Mouse (Mus musculus): ENCODE measurements around the gene Plod3. TPM values are rescaled to one million over a fixed set of nuclear protein-coding genes. Genes with fewer than 3 reads are reported as not detected.
A peak's percentile ranks its signal among the peaks of the same experiment; 100 is the strongest.

Plod3 gene
- polyA plus RNA-seq, 1 experiment from 2014 or later: 42.6 TPM

DNA sequence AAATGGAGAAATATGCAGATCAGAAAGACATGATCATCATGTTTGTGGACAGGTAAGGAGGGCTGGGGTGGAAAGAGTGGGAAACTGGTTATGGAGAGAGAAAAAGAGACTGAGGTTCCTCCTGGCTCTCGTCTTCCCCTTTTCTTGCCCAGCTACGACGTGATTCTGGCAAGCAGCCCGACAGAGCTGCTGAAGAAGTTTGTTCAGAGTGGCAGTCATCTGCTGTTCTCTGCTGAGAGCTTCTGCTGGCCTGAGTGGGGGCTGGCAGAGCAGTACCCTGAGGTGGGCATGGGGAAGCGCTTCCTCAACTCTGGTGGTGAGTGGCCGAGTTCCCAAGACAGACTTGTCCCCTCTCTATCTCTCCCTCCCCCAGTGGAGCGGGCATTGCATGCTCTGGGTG lies 1.6 kb downstream of the Plod3 start:
- Histone ChIP-seq H3K9me3 (no peaks in the 10 kb centered on the region), H3K27ac (replicated peaks) (0 out of 2 replicates have a peak overlapping the region, but pooled peaks have one; percentile 99), H3K27me3 (replicated peaks; ENCODE audit: low read depth, poor library complexity, severe bottlenecking) (no peaks in the 10 kb centered on the region), H3K4me3 (peak overlapping the region; percentile 94), H3K4me1 (peaks cover 22% of the 10 kb centered on the region), H3K36me3 (replicated peaks) (peaks cover 63% of the 10 kb centered on the region)
- WGBS: 83% methylated on average over 7 of the region's 7 CpGs
- DNase-seq (ENCODE audit: low spot score): no peak

DNA sequence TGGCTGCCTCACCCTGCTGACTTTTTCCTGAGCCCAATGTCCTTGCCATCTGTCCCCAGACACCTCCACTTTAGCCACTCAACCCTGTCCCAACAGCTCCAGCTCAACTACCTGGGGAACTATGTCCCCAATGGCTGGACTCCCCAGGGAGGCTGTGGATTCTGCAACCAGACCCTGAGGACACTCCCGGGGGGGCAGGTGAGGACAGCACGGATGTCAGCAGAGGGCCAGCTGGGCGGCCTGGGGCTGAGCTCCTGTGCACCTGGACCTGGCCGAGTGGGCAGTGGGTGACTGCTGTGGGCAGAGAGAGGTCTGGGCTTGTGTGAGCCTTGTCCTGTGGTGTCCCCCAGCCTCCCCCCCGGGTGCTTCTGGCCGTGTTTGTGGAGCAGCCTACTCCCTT lies 3.0 kb downstream of the Plod3 start:
- DNase-seq (ENCODE audit: low spot score): no peak
- WGBS: 91% methylated on average over 6 of the region's 6 CpGs
- no peak overlapping the region for H3K27ac ChIP-seq (replicated peaks)
- no peaks in the 10 kb centered on the region for H3K9me3 ChIP-seq
- no peaks in the 10 kb centered on the region for H3K27me3 ChIP-seq (replicated peaks; ENCODE audit: low read depth, poor library complexity, severe bottlenecking)
- H3K4me3 ChIP-seq: no peak overlapping the region
- peaks cover 64% of the 10 kb centered on the region for H3K36me3 ChIP-seq (replicated peaks)
- H3K4me1 ChIP-seq: peaks cover 22% of the 10 kb centered on the region

DNA sequence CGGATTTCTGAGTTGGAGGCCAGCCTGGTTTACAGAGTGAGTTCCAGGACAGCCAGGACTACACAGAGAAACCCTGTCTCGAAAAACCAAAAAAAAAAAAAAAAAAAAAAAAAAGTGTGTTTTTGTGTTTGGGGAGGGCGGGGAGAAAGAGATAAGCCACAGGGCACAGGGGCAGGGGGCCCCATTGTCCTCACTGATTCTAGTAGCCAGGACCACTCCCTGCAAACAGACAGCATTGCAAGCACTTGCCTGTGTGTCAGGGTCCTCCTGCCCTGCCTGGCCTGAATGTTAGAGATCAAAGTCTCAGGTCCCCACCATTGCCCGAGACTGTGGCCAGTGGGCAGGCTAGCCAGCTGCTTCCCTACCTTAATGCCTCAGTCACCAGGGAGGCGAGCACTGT lies 12.6 kb downstream of the Plod3 start:
- H3K4me1 ChIP-seq: peaks cover 23% of the 10 kb centered on the region
- no peak overlapping the region for H3K27ac ChIP-seq (replicated peaks)
- H3K27me3 ChIP-seq (replicated peaks; ENCODE audit: low read depth, poor library complexity, severe bottlenecking): no peaks in the 10 kb centered on the region
- no peak overlapping the region for H3K4me3 ChIP-seq
- H3K36me3 ChIP-seq (replicated peaks): peaks cover 22% of the 10 kb centered on the region
- WGBS: 68% methylated on average over 5 of the region's 5 CpGs
- no peaks in the 10 kb centered on the region for H3K9me3 ChIP-seq
- DNase-seq (ENCODE audit: low spot score): no peak

DNA sequence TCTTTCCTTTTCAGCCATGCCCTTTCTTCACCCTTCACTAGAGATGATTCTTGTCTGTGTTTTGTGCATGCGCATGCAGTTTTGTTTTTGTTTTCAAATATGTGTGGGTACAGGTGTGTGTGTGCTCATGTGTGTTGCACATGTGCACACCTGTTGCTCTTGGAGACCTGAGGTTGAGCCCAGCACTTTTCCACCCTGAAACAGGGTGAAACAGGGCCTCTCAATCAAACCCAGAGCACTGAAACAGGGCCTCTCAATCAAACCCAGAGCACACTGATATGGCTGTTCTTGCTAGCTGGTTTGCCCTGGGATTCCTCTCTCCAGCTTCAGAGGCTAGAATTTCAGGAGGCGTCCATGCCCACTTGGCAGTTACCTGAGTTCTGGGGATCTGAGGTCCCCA lies 13.8 kb downstream of the Plod3 start:
- Histone ChIP-seq H3K9me3 (no peaks in the 10 kb centered on the region), H3K4me3 (no peak overlapping the region), H3K27ac (replicated peaks) (no peak overlapping the region), H3K4me1 (peaks cover 23% of the 10 kb centered on the region), H3K36me3 (replicated peaks) (peaks cover 10% of the 10 kb centered on the region), H3K27me3 (replicated peaks; ENCODE audit: low read depth, poor library complexity, severe bottlenecking) (no peaks in the 10 kb centered on the region)
- peak; percentile 40 for DNase-seq (ENCODE audit: low spot score)
- 84% methylated on average over 2 of the region's 2 CpGs for whole genome bisulfite sequencing

DNA sequence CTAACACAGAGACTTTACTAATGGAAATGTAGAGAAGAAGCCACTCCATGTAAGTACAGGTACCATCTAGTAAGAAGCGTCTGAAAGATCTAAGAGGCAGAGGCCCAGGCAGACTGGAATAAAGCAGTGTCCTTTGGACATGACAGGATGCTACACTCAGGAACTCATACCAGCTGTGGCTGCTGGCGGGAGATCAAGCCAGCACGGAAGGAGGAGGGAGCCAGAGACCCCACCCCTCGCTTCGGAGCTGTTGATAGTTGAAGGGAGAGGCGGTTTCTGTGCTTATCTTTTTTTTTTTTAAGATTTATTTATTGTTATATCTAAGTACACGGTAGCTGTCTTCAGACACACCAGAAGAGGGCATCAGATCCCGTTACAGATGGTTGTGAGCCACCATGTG lies 20.5 kb downstream of the Plod3 start:
- WGBS: 65% methylated on average over 8 of the region's 8 CpGs
- Histone ChIP-seq H3K4me3 (no peak overlapping the region), H3K27me3 (replicated peaks; ENCODE audit: low read depth, poor library complexity, severe bottlenecking) (no peaks in the 10 kb centered on the region), H3K36me3 (replicated peaks) (no peaks in the 10 kb centered on the region), H3K27ac (replicated peaks) (no peak overlapping the region), H3K4me1 (no peaks in the 10 kb centered on the region), H3K9me3 (no peaks in the 10 kb centered on the region)
- no peak for DNase-seq (ENCODE audit: low spot score)

DNA sequence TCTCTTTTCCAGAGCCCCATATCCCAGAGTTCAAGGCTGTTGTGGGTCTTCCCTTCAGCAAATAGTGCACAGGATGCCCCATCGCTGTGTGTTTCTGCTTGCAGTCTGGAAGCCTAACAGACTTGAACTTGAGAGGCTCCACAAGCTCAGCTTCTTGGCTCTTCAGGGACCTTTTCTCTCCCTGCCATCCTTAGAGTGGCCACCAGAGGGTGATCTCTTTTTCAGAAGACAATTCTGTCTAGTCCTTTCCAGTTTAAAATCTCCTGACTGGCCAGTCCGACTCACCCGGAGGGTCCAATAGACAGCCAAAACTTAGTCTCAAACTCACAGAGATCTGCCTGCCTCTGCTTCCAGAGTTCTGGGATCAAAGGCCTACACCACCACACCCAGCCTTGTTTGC lies 23.2 kb downstream of the Plod3 start:
- no peaks in the 10 kb centered on the region for H3K27me3 ChIP-seq (replicated peaks; ENCODE audit: low read depth, poor library complexity, severe bottlenecking)
- no peak overlapping the region for H3K4me3 ChIP-seq
- H3K36me3 ChIP-seq (replicated peaks): no peaks in the 10 kb centered on the region
- H3K9me3 ChIP-seq: no peaks in the 10 kb centered on the region
- DNase-seq (ENCODE audit: low spot score): peak; percentile 61
- whole genome bisulfite sequencing: 42% methylated on average over 3 of the region's 3 CpGs
- no peak overlapping the region for H3K27ac ChIP-seq (replicated peaks)
- H3K4me1 ChIP-seq: no peaks in the 10 kb centered on the region

DNA sequence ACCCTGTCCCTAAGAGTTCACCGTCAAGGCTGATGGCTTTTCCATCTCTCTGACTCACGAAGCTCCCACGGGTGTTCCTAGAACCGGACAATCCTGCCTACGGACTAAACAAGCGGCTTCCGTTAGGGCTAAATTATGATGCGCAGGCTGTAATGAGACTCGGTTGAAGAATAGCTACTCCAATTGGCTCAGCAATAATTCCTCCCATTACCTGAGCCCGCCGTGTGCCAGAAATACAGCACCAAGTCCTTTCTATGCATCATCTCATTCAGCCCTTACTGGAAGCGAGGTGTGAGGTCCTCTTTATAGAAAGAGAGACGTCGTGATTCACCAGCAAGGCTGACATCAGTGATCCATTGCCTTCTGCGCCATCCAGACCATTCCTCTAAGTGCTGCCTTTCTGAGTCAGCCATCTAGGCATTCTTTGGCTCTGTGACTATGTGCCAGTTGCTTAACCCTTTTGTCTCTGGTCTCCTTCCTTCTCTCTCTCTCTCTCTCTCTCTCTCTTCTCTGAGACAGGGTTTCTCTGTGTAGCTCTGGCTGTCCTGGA lies 25.7 kb downstream of the Plod3 start:
- WGBS: 82% methylated on average over 15 of the region's 15 CpGs
- 0 out of 2 replicates have a peak, but pooled peaks cover 2% of the 10 kb centered on the region for H3K9me3 ChIP-seq

DNA sequence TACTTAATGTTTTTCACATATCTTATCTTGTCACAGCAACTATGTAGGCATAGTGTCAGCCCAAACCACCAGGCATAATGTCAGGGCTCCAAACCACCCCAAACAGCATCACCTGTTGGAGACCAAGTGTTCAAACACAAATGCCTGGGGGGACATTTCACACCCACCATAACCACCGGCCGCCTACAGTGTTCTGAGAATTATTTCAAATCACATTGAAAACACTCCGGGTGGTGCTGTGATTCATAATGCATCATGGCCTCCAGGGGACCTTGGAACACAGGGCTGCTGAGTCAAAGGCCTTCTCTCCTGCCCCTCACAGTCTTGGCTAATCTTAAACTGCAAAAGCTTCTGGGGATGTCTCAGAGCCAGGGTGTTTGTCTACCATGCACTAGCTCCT lies 29.1 kb downstream of the Plod3 start:
- Histone ChIP-seq H3K4me1 (no peaks in the 10 kb centered on the region), H3K27ac (replicated peaks) (no peak overlapping the region), H3K4me3 (no peak overlapping the region), H3K9me3 (0 out of 2 replicates have a peak, but pooled peaks cover 2% of the 10 kb centered on the region), H3K36me3 (replicated peaks) (no peaks in the 10 kb centered on the region), H3K27me3 (replicated peaks; ENCODE audit: low read depth, poor library complexity, severe bottlenecking) (no peaks in the 10 kb centered on the region)
- no peak for DNase-seq (ENCODE audit: low spot score)
- WGBS: 90% methylated on average over 3 of the region's 3 CpGs

More for the DNA sequence above, 25.7 kb downstream of the Plod3 start:
- Histone ChIP-seq H3K36me3 (replicated peaks) (no peaks in the 10 kb centered on the region), H3K27ac (replicated peaks) (no peak overlapping the region), H3K4me3 (no peak overlapping the region), H3K27me3 (replicated peaks; ENCODE audit: low read depth, poor library complexity, severe bottlenecking) (no peaks in the 10 kb centered on the region), H3K4me1 (no peaks in the 10 kb centered on the region)
- DNase-seq (ENCODE audit: low spot score): no peak

DNA sequence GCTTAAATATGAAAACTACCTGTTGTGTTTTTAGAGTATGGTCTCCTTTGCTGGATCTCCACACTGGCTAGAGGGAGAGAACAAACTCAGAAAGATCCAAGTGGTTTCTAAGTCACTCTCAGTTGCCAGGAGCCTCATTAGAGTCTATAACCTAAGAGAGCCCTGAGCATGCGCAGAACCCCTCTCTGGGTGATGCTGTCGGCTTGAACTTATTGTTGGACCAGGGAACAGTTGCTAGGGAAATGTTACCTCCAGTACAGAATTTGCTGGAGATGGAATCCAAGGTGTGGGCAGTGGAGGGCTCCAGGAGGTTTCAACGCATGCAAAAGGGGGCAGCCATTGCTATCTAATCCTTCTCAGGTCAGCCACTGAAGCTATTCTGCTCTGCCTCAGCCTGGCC lies 37.5 kb downstream of the Plod3 start:
- H3K4me3 ChIP-seq: no peak overlapping the region
- H3K4me1 ChIP-seq: peaks cover 20% of the 10 kb centered on the region
- H3K27ac ChIP-seq (replicated peaks): no peak overlapping the region
- H3K9me3 ChIP-seq: no peaks in the 10 kb centered on the region
- no peak for DNase-seq (ENCODE audit: low spot score)
- WGBS: 48% methylated on average over 3 of the region's 3 CpGs
- H3K36me3 ChIP-seq (replicated peaks): no peaks in the 10 kb centered on the region
- peaks cover 56% of the 10 kb centered on the region for H3K27me3 ChIP-seq (replicated peaks; ENCODE audit: low read depth, poor library complexity, severe bottlenecking)

DNA sequence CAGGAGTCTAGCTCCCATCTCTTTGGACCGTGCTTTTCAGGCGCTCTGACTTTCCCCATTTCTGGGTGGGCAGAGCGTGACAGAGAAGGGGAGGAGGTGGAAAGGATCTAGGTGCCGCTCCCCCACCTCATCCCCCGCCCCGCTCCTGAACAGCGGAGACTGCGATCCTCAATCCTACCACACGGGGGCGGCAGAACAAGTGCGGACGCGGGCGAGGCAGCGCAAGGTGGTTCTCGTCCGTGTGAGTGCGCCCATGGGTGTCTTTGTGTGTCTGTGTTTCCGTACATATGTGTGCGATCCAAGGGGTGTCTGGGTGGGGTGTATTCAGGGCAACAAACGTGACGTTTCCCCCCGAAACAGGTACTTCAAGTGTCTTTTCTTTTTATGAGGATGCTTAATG lies 38.3 kb downstream of the Plod3 start:
- Histone ChIP-seq H3K36me3 (replicated peaks) (no peaks in the 10 kb centered on the region), H3K4me3 (peak overlapping the region; percentile 25; the same call in 1 of the 2 replicates), H3K27me3 (replicated peaks; ENCODE audit: low read depth, poor library complexity, severe bottlenecking) (peaks cover 64% of the 10 kb centered on the region), H3K9me3 (no peaks in the 10 kb centered on the region), H3K27ac (replicated peaks) (no peak overlapping the region), H3K4me1 (peaks cover 26% of the 10 kb centered on the region)
- peak; percentile 84 for DNase-seq (ENCODE audit: low spot score)
- WGBS: 1% methylated on average over 23 of the region's 23 CpGs

DNA sequence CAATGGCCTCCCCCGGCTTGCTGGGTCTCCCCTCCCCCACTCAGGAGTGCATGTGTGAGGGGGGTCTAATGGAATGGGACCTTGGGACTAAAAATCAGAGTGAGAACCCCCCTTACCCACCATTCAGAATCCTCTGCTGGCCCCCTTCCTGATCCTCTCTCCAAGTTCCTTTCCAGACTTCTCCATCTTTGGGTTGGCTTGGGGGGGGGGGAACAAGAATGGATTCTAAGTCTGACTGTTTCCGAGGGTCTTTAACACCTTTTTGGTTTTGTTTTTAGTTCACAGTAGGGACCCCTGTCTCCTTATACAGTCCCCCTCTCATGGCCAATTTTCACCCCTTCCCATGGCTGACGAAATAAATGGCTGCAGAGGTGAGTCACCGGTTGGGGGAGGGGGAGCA lies 39.3 kb downstream of the Plod3 start, which contains the start of gene Vgf:
Gene Vgf (plus strand): TSS at position 301 of the 400 bp plus-strand sequence.
- peaks cover 35% of the 10 kb centered on the region for H3K4me1 ChIP-seq
- no peak within 1 kb of the TSS for H3K27ac ChIP-seq (replicated peaks)
- H3K4me3 ChIP-seq: peak within 1 kb of the TSS; percentile 25; the same call in 1 of the 2 replicates
- DNase-seq (ENCODE audit: low spot score): no peak
- no peaks in the 10 kb centered on the region for H3K36me3 ChIP-seq (replicated peaks)
- WGBS: 31% methylated on average over 4 of the region's 4 CpGs
- H3K9me3 ChIP-seq: no peaks in the 10 kb centered on the region
- H3K27me3 ChIP-seq (replicated peaks; ENCODE audit: low read depth, poor library complexity, severe bottlenecking): peaks cover 74% of the 10 kb centered on the region

DNA sequence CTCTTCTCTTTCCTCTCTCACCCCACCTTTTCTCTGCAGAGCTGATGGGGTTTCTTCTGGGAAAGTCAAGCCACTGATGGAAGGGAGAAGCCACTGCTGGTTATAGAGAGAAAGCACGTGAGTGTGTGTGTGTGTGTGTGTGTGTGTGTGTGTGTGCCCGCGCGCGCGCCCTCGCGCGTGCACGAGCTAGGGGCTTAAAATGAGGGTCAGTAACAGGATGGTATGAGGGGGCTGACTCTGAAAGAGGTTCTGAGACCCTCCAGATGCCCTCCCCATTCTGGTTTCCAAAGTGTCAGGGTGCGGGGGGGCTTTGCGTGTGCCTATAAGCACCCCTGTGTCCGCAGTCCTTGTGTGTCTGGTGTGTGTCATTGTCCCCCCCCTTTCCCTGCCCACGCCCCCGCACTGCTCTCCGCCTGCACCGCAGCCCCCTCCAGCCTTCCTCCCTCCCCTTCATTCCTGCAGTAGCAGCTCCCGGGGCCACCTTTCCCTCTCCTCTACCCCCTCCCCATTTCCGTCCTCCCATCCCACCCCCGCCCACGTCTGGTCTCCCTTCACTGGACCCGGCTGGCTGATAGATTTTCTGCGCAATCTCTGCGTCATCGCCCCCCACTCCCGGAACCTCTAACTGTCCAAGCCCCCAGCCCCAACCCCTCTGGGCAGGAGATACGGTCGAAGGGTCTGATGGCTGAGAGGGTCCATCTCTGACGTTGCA lies 41.9 kb downstream of the Plod3 start:
- Histone ChIP-seq H3K27me3 (replicated peaks; ENCODE audit: low read depth, poor library complexity, severe bottlenecking) (peaks cover 100% of the 10 kb centered on the region), H3K4me1 (peaks cover 59% of the 10 kb centered on the region), H3K9me3 (no peaks in the 10 kb centered on the region), H3K4me3 (peak overlapping the region; percentile 58; the same call in 1 of the 2 replicates), H3K36me3 (replicated peaks) (no peaks in the 10 kb centered on the region), H3K27ac (replicated peaks) (no peak overlapping the region)
- DNase-seq (ENCODE audit: low spot score): no peak
- WGBS: 2% methylated on average over 28 of the region's 29 CpGs

DNA sequence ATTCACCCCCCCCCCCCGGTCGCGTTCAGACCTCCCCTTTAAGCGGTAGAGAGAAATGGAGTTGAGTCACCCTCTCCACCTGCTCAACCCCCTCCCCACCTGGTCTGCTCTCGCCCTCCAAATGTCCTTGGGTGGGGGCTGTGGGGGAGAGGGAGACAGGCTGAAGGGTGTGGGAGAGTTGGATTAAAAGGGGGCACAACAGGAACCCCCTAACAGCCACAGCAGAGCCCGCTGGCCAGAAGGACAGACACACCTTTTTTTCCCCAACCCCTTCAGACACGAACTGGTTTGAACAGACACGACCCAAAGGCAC lies 42.4 kb downstream of the Plod3 start:
- peaks cover 59% of the 10 kb centered on the region for H3K4me1 ChIP-seq
- 0% methylated on average over 8 of the region's 8 CpGs for WGBS

More for the DNA sequence above, 42.4 kb downstream of the Plod3 start:
- Histone ChIP-seq H3K9me3 (no peaks in the 10 kb centered on the region), H3K27ac (replicated peaks) (no peak overlapping the region), H3K36me3 (replicated peaks) (no peaks in the 10 kb centered on the region), H3K4me3 (peak overlapping the region; percentile 58), H3K27me3 (replicated peaks; ENCODE audit: low read depth, poor library complexity, severe bottlenecking) (peaks cover 100% of the 10 kb centered on the region)
- DNase-seq (ENCODE audit: low spot score): no peak

Data from embryonic facial prominence, embryonic 10.5 days (tissue).